Mouse (Mus musculus) CD8-positive naive resting alpha-beta T cell, adult 2 months (primary cell): ENCODE measurements around the gene Olfr1446.

Experiments used
- DNase-seq, 2 experiments: peaks; one replicate each; pipeline ENCODE4 v3.0.0; 2022; ENCODE audit warnings: low read depth in 2 of 2, low spot score in 2 of 2

Olfr1446 gene

GRCm38 (mm10) chr19:12893424-12893823, at the start of gene Olfr1446:
Gene Olfr1446 (minus strand): TSS chr19:12893524.
- DNase-seq = no peak

GRCm38 (mm10) chr19:12930540-12930939, 37.2 kb upstream of the Olfr1446 start, which contains the start of gene Olfr1449:
Gene Olfr1449 (plus strand): TSS chr19:12930840.
- DNase-seq = no peak

DNA sequence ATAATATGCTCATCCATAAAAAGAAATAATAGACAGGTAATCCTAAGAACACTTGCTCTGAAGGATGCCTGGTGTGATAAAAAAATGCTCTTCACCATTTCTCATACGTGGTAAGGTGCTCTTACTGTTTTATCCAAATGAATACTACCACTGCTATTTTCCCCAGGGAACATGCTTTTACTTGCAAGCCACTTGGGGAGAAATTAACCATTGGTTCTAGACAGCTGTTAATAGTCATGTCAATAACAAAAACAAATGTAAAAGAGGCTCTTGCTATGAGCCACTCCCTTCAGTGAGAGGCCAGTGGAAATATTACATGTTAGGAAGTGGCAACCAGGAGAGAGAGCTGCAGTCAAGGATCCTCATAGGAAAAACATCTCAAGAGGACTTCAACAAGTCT, 31.0 kb upstream of the Olfr1446 start, which contains the start of gene Olfr1448:
Gene Olfr1448 (minus strand): TSS at position 101 of the 400 bp plus-strand sequence.
- no peak for DNase-seq

DNA sequence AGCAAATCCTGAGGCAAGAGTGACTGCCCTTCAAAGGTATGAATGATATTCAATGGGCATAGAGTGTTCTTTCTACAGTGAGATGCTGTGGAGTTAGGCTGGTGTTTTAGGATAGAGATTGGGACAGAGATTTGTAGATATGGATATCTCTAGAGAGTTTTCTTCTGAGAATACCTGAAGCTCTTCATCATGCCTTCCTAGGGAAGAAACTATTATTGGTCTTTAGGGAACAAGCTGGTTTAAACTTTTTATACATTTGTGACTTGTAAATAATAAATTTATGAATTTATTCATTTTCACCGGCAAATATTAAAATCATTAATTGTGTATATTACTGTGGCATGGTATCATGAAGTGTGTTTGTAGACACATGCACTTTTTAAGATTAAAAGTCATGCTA, 10.3 kb upstream of the Olfr1446 start, which contains the start of gene Olfr1447:
Gene Olfr1447 (minus strand): TSS at position 101 of the 400 bp plus-strand sequence.
- DNase-seq = no peak

DNA sequence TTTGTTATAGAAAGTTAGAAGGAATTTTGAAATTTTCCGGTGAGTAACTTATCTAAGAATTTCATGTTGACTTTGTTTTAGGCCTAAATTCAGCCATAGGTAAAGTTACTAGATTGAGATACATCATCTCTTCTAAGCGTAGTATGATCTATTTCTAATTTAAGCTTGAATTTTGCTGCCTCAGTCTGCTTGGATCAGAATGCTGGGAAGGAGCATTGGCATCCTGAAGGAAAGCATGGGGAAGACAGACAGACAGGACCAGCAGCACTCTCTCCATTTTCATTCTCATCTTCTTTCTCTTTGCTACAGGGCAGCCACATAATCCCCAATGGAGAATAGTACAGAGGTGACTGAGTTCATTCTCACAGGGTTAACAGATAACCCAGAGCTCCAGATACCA, 9.8 kb downstream of the Olfr1446 start, which contains the start of gene Olfr1445:
Gene Olfr1445 (plus strand): TSS at position 301 of the 400 bp plus-strand sequence.
- DNase-seq = no peak

DNA sequence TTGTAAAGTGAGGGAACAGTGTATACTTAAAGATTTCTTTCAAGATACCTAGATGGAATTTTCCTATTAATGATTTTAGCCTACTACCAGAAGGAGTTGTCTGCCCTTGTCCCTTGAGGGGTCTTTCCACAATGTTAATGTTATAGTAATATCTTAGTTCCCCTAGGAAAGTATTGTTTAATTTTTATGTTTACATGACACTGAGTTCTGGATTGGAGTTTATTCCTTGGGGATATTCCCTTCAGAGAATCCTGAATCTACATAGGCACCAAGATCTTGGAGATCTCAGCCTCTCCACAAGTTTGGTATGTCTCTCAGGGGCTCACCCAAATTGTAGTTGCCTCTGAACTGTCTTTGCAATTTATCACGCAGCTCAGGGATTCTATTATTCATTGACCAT, 36.3 kb downstream of the Olfr1446 start, which contains the start of gene Olfr1444:
Gene Olfr1444 (plus strand): TSS at position 301 of the 400 bp plus-strand sequence.
- no peak for DNase-seq

GRCm38 (mm10) chr19:12846382-12846781, 46.9 kb downstream of the Olfr1446 start, which contains the start of gene Gm5244:
Gene Gm5244 (plus strand): TSS chr19:12846682.
- DNase-seq = no peak

DNA sequence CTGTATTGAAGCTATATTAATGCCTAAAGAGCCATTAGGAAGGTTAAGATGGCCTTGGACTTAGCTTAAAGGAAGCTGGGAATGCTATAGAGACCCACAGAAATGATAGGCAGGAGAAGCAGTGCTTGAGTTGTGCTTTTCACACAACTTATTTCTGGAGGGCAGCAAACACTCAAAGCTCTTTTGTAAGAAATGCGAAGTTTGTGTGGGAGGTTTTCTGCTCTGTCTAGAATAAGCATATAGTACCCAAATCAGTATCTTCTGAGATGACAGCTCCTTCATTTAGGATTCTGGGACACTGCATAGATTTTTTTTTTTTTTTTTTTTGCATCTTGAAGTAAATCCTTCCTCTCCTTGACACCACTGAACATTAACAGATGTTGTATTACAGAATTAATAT, 54.8 kb downstream of the Olfr1446 start:
- no peak for DNase-seq
